Mouse (Mus musculus) olfactory bulb, adult 2 months (tissue): ENCODE data around the gene Dhx38. TPM values are rescaled to one million over a fixed set of nuclear protein-coding genes. Genes with fewer than 3 reads are reported as not detected.

Source experiments
- H3K27ac ChIP-seq: fragments of 200-500 bp; 2 replicates; pipeline ENCODE4 v1.5.1; 2012; ENCODE audit warnings: low read depth, low read length; ENCODE audit not compliant: insufficient read depth
- H3K4me1 ChIP-seq: fragments of 200-500 bp; 2 replicates; pipeline ENCODE4 v1.6.1; 2012; ENCODE audit warnings: low read length; ENCODE audit not compliant: control insufficient read depth, insufficient read depth
- H3K4me3 ChIP-seq: fragments of 200-500 bp; 2 replicates; pipeline ENCODE4 v1.5.1; 2012; ENCODE audit warnings: mild to moderate bottlenecking, low read depth, low read length, moderate library complexity; ENCODE audit not compliant: insufficient read depth
- CTCF ChIP-seq: fragments of 200-500 bp; IDR thresholded peaks from 2 replicates; pipeline ENCODE4 v1.5.1; 2012; ENCODE audit warnings: low read depth, mild to moderate bottlenecking, low read length, moderate library complexity; ENCODE audit not compliant: insufficient read depth
- POLR2A ChIP-seq: fragments of 200-500 bp; IDR thresholded peaks from 2 replicates; pipeline ENCODE4 v1.6.1; 2012; ENCODE audit warnings: mild to moderate bottlenecking, low read depth, low read length, moderate library complexity; ENCODE audit not compliant: insufficient read depth
- WGBS: fragments of 180-500 bp; shearing (Covaris S2); methylation state at CpG from one replicate; pipeline ENCODE4 v1.1.7; 2018; 5-methylcytosine and 5-hydroxymethylcytosine counted together
- polyA plus RNA-seq: library from polyadenylated mRNA; stranded (reverse); fragments of >200 nt; gene quantifications from 2 replicates; pipeline ENCODE4 v1.2.4, GENCODE M21; 2012; ENCODE audit warnings: low replicate concordance; ENCODE audit not compliant: missing spikeins, insufficient read depth, insufficient read length

Dhx38 gene
- 90.7 TPM in 1 of 2 replicates, not detected in the other for polyA plus RNA-seq

GRCm38 (mm10) chr8:109565498-109566333 lies at the start of gene Dhx38, which contains the start of gene Txnl4b:
Gene Dhx38, minus strand, starts transcription at chr8:109565861.
Gene Txnl4b, plus strand, starts transcription at chr8:109565892.
- Histone ChIP-seq H3K4me3 (peak within 1 kb of the TSS; percentile 93), H3K4me1 (peaks cover 4% of the 10 kb centered on the region; the same call in 1 of the 2 replicates), H3K27ac (peak within 1 kb of the TSS; percentile 81)
- TF ChIP-seq CTCF (no peak), POLR2A (0 out of 2 replicates have a peak, but pooled peaks have one; percentile 9)
- WGBS: under 1% methylated on average over 52 of the region's 52 CpGs

DNA sequence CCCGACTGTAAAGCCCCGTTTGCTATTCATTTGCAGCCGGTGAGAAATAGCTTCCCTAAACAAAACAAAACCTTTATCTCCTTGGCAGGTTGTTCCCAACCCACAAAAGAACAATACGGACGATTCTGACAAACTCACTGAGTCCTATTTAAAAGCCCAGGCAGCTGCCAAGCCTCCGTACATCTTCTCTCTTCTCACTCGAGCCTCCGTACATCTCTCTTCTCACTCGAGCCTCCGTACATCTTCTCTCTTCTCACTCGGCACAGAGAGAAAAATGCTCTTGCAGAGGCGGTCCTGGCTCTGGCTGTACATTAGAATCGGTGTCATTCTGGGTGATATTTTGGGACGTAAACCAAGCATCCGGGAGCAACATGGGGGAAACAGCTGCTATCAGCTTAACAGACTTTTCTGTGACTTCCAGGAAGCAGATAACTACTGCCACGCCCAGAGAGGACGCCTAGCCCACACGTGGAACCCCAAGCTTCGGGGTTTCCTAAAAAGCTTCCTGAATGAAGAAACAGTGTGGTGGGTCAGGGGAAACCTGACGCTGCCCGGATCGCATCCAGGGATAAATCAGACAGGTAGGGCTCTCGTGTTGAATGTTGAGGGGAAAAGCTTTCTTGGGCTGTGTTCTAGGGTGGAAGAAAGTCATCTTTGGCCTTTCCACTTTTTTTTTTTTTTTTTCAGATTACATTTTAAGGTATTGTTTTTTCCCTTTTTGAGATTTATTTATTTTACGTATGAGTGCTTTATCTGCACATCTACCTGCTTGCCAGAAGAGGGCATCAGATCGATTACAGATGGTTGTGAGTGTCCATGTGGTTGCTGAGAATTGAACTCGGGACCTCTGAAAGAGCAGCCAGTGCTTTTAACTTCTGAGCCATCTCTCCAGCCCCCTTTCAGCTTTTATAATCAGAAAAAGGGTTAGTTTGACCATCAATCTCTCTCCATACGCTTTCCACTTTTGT lies 48.9 kb upstream of the Dhx38 start, which contains the start of gene Pkd1l3:
TSS of gene Pkd1l3 (plus strand) at position 275 of the 968 bp plus-strand sequence.
- H3K4me3 ChIP-seq: peak within 1 kb of the TSS; percentile 4
- WGBS: 49% methylated on average over 27 of the region's 27 CpGs
- H3K4me1 ChIP-seq: no peaks in the 10 kb centered on the region
- H3K27ac ChIP-seq: no peak within 1 kb of the TSS
- no peak for TF ChIP-seq POLR2A
- no peak for TF ChIP-seq CTCF

DNA sequence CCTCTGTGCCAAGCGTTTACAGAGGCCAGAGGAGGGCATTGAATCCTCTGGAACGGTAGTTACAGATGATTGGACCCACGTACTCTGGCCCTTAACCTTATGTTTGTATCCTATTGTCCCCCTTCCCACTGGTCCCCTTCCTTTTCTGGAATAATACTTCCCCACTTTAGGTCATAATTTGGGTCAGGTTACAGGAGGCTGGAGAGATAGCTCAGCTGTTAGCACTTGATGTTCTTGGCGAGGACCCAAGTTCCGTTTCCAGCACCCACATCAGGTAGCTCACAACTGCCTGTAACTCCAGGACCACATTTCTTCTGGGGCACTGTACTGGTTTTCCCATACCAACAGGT lies 43.5 kb upstream of the Dhx38 start:
- no peak for TF ChIP-seq POLR2A
- TF ChIP-seq CTCF: no peak
- Histone ChIP-seq H3K4me3 (no peak overlapping the region), H3K27ac (0 out of 2 replicates have a peak overlapping the region, but pooled peaks have one; percentile 29), H3K4me1 (peaks cover 7% of the 10 kb centered on the region)
- WGBS: 16% methylated on average over 5 of the region's 5 CpGs

DNA sequence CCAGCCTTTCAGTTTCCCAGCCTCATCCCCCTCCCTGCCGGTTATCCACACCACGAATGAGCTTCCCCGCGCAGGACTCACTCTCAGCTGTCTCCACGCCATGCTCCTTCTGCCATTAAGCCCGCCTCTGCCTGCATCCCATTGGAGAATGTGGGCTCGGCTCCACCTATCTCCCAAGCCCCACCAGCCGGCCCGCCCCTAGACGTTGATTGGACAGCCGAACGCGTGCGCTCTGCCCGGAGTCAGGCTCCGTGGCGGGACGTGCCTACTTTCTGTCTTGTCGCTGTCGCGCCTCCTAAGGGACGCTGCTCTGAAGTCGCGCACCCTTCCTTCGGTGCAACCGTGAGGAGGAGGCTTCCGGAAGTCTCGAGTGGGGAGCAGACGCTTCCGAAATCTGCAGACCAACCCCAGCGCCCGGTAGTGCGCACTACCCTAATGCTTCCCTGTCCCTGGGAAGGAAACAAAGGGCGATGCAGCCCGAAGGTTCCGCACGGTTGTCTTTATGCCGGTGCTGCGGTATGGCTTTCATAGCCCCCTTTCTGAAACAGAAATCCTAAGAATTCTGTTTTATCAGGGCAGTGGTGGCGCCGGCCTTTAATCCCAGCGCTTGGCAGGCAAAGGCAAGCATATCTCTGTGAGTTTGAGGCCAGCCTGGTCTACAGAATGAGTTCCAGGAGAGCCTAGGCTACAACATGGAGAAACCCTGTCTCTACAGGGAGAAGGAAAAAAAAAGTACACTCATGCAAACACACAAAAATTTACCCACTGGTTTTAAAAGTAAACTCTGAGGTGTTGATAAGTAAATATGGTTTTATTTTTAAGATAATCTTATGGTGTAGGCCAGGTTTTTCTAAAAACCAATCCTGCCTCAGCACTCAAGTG lies 42.9 kb upstream of the Dhx38 start, which contains the start of gene Dhodh:
TSS of gene Dhodh (minus strand) at position 403 of the 882 bp plus-strand sequence.
- Histone ChIP-seq H3K4me3 (peak within 1 kb of the TSS; percentile 74), H3K4me1 (peaks cover 7% of the 10 kb centered on the region), H3K27ac (peak within 1 kb of the TSS; percentile 85)
- WGBS: under 1% methylated on average over 42 of the region's 42 CpGs
- TF ChIP-seq CTCF (no peak), POLR2A (peak; percentile 89)

DNA sequence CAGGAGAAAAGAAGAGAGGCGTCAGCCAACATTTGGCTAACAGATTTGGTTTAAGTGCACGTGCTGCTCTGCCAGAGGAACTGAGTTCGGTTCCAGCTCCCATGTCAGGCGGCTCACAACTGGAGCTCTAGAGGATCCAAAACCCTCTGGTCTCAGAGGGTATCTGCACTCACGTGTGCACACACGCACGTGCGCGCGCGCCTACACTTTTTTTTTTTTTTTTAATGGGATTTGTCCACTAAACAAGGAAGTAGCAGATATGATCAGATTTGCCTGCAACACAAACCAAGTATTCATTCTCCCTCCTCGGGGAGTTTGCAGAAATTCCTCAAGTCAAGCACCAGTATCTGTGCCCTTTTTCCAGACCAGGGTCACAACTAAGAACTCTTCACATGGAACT lies 42.0 kb upstream of the Dhx38 start:
- TF ChIP-seq POLR2A: no peak
- TF ChIP-seq CTCF: no peak

DNA sequence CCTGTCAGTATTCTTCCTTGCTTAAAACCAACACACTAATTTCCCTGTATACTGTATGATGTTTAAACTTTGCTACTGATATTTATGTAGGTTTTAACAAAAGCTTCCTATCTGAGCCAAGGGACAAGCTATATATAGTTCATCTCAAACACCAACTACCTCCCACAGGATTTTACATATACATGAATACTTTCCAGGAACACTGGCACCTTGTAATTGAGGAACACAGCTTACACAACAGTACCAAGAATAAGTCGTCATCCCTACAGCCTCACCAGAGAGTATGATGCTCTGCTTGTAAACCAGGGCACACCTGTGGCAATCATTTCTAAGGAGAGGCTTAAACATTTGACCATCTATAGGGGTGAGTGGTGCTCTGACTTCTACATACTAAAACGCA lies 41.1 kb upstream of the Dhx38 start:
- Histone ChIP-seq H3K27ac (no peak overlapping the region), H3K4me3 (no peak overlapping the region), H3K4me1 (peaks cover 7% of the 10 kb centered on the region)
- no peak for TF ChIP-seq POLR2A
- TF ChIP-seq CTCF: no peak
- 64% methylated on average over 2 of the region's 2 CpGs for WGBS

More for the DNA sequence above, 42.0 kb upstream of the Dhx38 start:
- H3K27ac ChIP-seq: no peak overlapping the region
- H3K4me1 ChIP-seq: peaks cover 7% of the 10 kb centered on the region
- 4% methylated on average over 12 of the region's 12 CpGs for WGBS
- H3K4me3 ChIP-seq: peak overlapping the region; percentile 74

DNA sequence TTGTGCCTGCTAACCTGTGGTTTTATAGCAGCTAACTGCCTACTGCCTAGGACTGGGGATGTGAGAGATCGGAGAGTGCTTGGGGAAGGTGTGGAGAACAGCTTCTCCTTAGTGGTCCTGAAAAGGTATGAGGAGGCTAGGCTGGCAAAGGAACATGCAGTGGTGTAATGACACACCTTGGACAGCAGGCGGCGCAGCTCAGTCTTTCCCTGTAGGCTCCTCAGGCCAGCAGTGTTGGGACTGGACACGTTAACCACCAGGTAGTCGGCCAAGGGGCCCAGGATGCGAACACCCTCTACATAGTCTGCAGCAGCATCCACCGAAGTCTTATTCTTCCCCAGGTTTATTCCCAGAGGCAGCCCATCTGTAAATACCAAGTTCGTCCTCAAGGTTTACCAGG lies 30.2 kb upstream of the Dhx38 start:
- Histone ChIP-seq H3K27ac (no peak overlapping the region), H3K4me3 (no peak overlapping the region), H3K4me1 (no peaks in the 10 kb centered on the region)
- TF ChIP-seq CTCF (peak; percentile 65; the same call in 1 of the 2 replicates), POLR2A (no peak)
- WGBS: 48% methylated on average over 8 of the region's 8 CpGs

GRCm38 (mm10) chr8:109593117-109593788 lies 27.6 kb upstream of the Dhx38 start:
- 77% methylated on average over 6 of the region's 6 CpGs for whole genome bisulfite sequencing

More at GRCm38 (mm10) chr8:109593117-109593788, 27.6 kb upstream of the Dhx38 start:
- Histone ChIP-seq H3K4me3 (no peak overlapping the region), H3K4me1 (no peaks in the 10 kb centered on the region), H3K27ac (no peak overlapping the region)
- TF ChIP-seq CTCF (no peak), POLR2A (no peak)
